Mouse (Mus musculus): ENCODE results near the gene Gm9508.
"Not testable (repeated sequence)": the region's sequence is repeated elsewhere in the genome, so short reads cannot be mapped to it uniquely, and the experiment has no call there.

Gene Gm9508

GRCm38 (mm10) chr10:77697133-77697532 is at the start of gene Gm9508:
Gene Gm9508 (minus strand): TSS chr10:77697233.
- DNase-seq (ENCODE audit: low read depth, low spot score): no peak

GRCm38 (mm10) chr10:77741924-77742688 is 45.1 kb upstream of the Gm9508 start, which contains the start of gene Gm18596:
Gene Gm18596 (minus strand): TSS chr10:77742638.
- DNase-seq (ENCODE audit: low read depth, low spot score): not testable (repeated sequence)

GRCm38 (mm10) chr10:77738929-77739328 is 41.9 kb upstream of the Gm9508 start:
- DNase-seq (ENCODE audit: low read depth, low spot score): no peak

- no peak for DNase-seq (ENCODE audit: low read depth, low spot score)
Observed at GRCm38 (mm10) chr10:77735928-77736327, 38.9 kb upstream of the Gm9508 start.

- DNase-seq (ENCODE audit: low read depth, low spot score): no peak
Observed at GRCm38 (mm10) chr10:77729241-77729640, 32.2 kb upstream of the Gm9508 start.

- DNase-seq (ENCODE audit: low read depth, low spot score): no peak
Observed at GRCm38 (mm10) chr10:77728280-77728679, 31.2 kb upstream of the Gm9508 start.

GRCm38 (mm10) chr10:77726186-77726585 is 29.2 kb upstream of the Gm9508 start, which contains the start of gene Gm10100:
Gene Gm10100 (plus strand): TSS chr10:77726486.
- DNase-seq (ENCODE audit: low read depth, low spot score): no peak

- no peak for DNase-seq (ENCODE audit: low read depth, low spot score)
Observed at GRCm38 (mm10) chr10:77724855-77725254, 27.8 kb upstream of the Gm9508 start.

- not testable (repeated sequence) for DNase-seq (ENCODE audit: low read depth, low spot score)
Observed at GRCm38 (mm10) chr10:77720299-77720698, 23.3 kb upstream of the Gm9508 start, which contains the start of gene Krtap12-1. Gene Krtap12-1 (plus strand): TSS chr10:77720599.

- DNase-seq (ENCODE audit: low read depth, low spot score): no peak
Observed at GRCm38 (mm10) chr10:77715507-77715906, 18.5 kb upstream of the Gm9508 start, which contains the start of gene Gm10142. Gene Gm10142 (plus strand): TSS chr10:77715807.

GRCm38 (mm10) chr10:77713734-77714133 is 16.7 kb upstream of the Gm9508 start:
- DNase-seq (ENCODE audit: low read depth, low spot score): no peak

- DNase-seq (ENCODE audit: low read depth, low spot score): not testable (repeated sequence)
Observed at GRCm38 (mm10) chr10:77711157-77711556, 14.1 kb upstream of the Gm9508 start, which contains the start of gene Gm10024. Gene Gm10024 (plus strand): TSS chr10:77711457.

GRCm38 (mm10) chr10:77709831-77710230 is 12.8 kb upstream of the Gm9508 start:
- DNase-seq (ENCODE audit: low read depth, low spot score): no peak

GRCm38 (mm10) chr10:77706326-77706725 is 9.3 kb upstream of the Gm9508 start, which contains the start of gene Gm10272:
Gene Gm10272 (plus strand): TSS chr10:77706626.
- DNase-seq (ENCODE audit: low read depth, low spot score): no peak

- not testable (repeated sequence) for DNase-seq (ENCODE audit: low read depth, low spot score)
Observed at GRCm38 (mm10) chr10:77690356-77690807, 6.7 kb downstream of the Gm9508 start, which contains the start of gene Gm19402. Gene Gm19402 (minus strand): TSS chr10:77690757.

GRCm38 (mm10) chr10:77687021-77687420 is 10.0 kb downstream of the Gm9508 start:
- DNase-seq (ENCODE audit: low read depth, low spot score): no peak

- DNase-seq (ENCODE audit: low read depth, low spot score): no peak
Observed at GRCm38 (mm10) chr10:77685895-77686664, 11.0 kb downstream of the Gm9508 start, which contains the start of gene Tspear. Gene Tspear (plus strand): TSS chr10:77686569.

- DNase-seq (ENCODE audit: low read depth, low spot score): no peak
Observed at GRCm38 (mm10) chr10:77684181-77684580, 12.9 kb downstream of the Gm9508 start.

- DNase-seq (ENCODE audit: low read depth, low spot score): no peak
Observed at GRCm38 (mm10) chr10:77682994-77683393, 14.0 kb downstream of the Gm9508 start.

GRCm38 (mm10) chr10:77677562-77677961 is 19.5 kb downstream of the Gm9508 start:
- DNase-seq (ENCODE audit: low read depth, low spot score): no peak

GRCm38 (mm10) chr10:77673765-77674164 is 23.3 kb downstream of the Gm9508 start:
- no peak for DNase-seq (ENCODE audit: low read depth, low spot score)

GRCm38 (mm10) chr10:77671519-77671918 is 25.5 kb downstream of the Gm9508 start:
- DNase-seq (ENCODE audit: low read depth, low spot score): no peak

Data from brain, embryonic 18.5 days (tissue).